Mouse (Mus musculus): ENCODE results near the gene Tmem190. TPM values are rescaled to one million over a fixed set of nuclear protein-coding genes. Genes with fewer than 3 reads are reported as not detected.

The Tmem190 gene
- not detected for polyA plus RNA-seq (2017; shearing (Covaris generic))

DNA sequence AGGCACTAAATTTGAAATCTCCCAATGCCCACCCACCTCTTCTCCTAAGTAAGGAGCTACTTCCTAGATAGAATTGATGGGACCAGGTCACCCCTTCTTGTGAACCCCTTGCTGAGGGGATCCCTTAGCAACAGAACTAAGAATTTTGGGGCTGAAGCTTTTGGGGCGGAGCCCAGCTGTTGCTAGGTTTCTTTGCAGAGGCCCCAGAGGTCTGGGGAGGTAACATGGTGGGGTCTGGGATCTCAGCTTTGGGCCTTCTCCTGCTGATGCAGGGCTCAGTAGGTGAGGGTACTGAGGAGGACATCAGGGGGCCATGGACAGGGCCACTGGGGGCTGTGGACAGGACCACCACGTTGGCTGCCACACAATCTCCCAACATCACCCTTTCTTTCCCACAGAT, at the start of gene Tmem190, which contains the start of gene Il11:
Tmem190 (plus strand) TSS at position 179 of the 400 bp plus-strand sequence.
Il11 (minus strand) TSS at position 101 of the 400 bp plus-strand sequence.

DNA sequence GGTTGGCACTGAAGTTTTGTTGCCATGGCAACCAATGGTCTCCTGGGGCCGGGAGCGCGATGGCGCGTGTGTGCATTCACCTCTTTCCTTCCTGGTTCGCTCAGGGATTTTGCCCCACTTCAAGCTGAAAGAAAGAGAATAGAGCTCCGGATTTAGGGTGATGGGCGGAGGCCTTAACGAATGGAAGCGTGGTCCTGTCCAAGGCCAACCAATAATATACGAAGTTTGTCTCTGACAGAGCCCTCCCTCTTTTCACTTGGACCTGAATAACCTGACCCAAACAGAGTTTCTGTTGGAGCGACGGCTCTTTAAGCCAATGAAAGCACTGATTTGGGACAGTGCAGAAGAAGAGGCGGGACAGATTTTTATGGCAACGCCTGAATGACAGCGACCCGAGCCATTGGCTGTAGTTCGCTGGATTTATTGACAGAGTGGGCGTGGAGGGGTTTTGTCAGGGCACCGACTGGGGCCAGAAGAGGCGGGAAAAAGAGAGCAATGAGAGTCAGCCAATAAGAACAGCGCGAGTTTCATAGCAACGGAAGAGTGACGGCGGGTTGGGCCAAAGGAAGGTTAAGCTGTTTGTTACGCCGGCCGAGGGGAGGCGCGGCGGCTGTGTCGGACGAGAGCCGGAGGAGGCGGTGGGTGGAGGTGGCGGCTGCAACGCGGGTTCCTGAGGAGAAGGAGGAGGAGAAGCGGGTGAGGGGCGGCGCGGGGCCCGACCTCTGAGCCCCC, 43.0 kb upstream of the Tmem190 start, which contains the start of gene Kmt5c:
Kmt5c (plus strand) TSS at position 572 of the 732 bp plus-strand sequence.

DNA sequence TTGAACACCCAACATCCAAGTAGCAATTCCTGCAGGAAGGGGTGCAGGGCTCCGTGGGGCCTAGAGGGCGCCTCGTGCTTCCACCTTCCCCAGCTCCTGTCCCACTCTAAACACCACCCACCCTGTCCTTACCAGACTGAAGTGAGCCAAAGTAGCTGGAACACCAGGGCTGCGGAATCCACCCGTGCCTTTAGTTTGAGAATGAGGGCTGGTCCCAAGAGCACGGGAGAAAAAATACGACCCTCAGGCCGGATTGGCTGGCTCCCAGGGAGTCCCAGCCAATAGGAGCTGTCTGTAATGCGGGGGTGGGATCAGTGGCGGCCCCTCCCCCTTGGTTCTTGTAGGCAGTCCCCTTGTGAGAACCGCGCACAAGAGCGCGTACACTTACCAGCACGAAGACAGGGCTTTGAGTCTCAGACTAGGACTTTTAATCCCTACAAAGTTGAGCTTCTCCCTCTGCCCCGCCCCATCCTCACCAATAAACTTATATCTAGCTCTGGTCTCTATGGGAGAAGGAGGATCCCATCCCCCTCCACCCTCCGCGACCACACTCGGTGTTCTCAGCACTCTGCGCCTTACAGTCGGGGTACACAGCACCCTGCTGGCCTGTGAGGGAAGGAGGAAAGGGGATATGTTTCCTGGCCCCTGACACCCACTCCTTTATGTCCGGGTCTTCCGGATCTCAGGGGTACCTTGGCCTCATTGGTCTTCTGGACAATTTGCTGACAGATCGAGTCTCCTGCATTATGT, 29.7 kb upstream of the Tmem190 start, which contains the start of gene Cox6b2:
Cox6b2 (minus strand) TSS at position 274 of the 750 bp plus-strand sequence.

DNA sequence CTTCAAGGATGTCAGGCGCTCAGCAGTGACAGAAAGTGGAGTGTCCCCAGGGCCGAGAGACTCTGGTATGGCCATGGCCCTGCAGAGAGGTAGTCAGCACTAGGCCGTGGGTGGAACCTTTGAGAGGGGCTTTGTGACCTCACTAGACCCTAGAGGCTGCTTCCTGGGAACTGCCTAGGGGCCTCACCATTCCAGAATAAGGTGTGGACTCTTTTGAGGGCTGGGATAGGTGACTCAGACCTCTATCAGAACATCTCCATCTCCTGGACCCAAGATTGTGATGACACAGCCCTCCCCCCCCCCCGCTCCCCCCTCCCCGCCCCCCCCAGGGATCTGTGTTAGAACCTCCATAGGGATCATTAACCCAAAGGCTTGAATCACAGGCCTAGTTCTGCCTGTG, 11.5 kb upstream of the Tmem190 start, which contains the start of gene Fam71e2:
Fam71e2 (minus strand) TSS at position 101 of the 400 bp plus-strand sequence.

DNA sequence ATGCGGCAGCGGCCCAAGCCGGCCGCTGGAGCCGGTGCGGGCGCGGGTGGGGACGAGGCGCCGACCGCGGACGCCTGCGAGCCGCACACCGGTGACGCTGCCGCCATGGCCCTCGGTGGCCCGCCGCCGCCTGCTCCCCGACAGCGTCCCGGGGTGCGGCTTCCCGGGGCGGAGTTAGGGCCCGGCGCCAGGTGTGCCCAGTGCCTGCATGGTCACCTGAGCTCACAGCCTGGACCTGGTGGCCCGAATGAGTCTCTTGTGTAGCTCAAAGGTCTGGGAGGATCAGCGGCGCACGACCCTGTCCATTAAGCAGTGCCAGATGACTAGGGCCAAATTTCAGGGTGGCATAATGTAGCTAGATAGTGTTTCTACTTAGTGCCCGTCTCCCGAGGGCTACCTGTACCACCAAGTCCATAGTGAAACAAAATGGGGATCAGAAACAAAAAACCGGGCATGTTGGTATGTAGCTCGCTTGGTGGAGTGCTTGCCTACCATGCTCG, 6.7 kb downstream of the Tmem190 start, which contains the start of gene Tmem238:
Tmem238 (minus strand) TSS at position 221 of the 500 bp plus-strand sequence.

DNA sequence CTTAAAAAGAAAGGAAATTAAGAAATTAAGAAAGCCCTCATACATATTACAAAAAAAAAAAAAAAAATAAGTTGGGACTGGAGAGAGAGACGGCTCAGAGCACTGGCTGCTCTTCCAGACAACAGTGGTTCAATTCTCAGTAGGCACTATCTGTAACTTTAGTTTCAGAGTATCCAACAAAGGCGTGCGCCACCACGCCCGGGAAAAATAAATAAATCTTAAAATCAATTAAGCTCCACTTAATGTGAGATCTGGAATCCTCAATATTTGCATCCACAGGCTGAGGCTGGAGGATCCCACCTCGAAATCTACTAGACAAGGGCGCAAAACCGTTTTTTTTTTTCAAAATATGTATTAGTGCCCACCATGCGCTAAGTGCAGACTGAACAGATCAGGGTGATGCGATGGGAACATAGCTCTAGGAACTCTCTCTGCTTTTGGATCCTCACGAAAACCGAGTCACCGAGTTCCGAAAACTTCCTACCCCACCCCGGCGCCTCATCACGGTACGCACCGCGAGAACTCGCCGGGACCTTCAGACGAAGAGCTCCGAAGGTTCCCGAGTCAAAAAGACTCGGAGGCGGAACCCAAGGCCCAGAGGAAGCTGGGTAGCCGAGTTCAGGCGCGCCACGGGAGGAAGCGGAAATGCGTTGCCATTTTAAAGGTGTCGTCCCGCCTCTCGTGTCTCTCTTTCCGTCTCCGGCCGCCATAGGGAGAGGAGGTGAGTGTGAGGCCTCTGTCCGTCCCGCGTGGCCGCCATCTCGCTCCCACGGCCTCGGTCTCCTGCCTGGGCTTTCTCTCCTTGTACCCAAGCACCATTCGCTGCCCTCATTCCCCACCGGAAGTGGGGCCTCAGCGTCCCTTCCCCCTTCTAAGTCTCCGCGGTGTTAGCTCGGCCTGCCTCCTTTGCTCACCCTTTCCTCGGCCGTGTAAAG, 9.8 kb downstream of the Tmem190 start, which contains the start of gene Rpl28:
Rpl28 (plus strand) TSS at position 597 of the 935 bp plus-strand sequence.

DNA sequence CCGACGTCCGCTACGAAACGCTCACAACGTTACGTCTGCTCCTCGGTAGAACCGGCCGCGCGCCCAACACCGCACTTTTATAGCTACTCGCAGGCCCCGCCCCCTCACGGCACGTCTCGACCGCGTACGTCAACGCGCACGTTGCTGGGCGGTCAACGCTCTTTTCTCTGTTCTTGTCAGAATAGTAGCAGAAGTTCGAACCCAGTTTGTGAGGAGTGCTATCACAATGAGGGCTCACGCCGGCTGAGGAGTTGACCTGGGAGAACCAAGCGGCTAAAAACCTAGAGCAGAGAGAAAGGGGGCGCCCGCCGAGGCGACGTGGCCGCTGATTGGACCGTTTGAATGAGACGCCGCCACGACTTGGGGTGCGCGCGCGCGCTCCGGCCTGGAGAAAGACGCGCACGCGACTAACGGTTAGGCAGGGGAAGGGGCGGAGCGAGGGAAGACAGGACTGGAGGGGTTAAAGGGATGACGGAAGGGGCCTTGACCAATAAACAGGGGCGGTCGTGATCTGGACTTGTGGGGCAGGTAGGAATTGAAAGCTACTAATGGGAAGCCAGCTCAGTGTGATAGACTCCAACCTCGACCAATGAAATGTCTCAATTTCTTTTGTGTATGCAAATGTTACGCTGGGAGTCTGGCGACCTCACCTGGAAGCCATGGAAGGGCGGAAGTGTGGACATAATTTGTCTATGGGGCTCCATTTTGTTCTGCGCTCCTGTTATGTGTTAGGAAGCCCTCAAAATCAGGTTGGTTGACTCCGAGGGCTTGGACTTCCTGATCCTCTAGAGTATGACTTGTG, 29.8 kb downstream of the Tmem190 start, which contains the start of gene Ube2s:
Ube2s (minus strand) TSS at position 288 of the 802 bp plus-strand sequence.

Other genes starting within 250 kb of the Tmem190 start
- gene Syt5, start 235.4 kb upstream of the Tmem190 start, polyA plus RNA-seq (2017; shearing (Covaris generic)) = 0.41 TPM
- not detected for gene Ptprh, start 178.9 kb upstream of the Tmem190 start, polyA plus RNA-seq (2017; shearing (Covaris generic))
- 3.5 TPM for gene Tmem86b, start 151.5 kb upstream of the Tmem190 start, polyA plus RNA-seq (2017; shearing (Covaris generic))
- 26.6 TPM for gene Ppp6r1, start 123.9 kb upstream of the Tmem190 start, polyA plus RNA-seq (2017; shearing (Covaris generic))
- 87.0 TPM for gene Hspbp1, start 97.9 kb upstream of the Tmem190 start, polyA plus RNA-seq (2017; shearing (Covaris generic))
- gene Brsk1, start 92.3 kb upstream of the Tmem190 start, polyA plus RNA-seq (2017; shearing (Covaris generic)) = not detected
- gene Tmem150b, start 57.7 kb upstream of the Tmem190 start, polyA plus RNA-seq (2017; shearing (Covaris generic)) = not detected
- gene Kmt5c, start 42.8 kb upstream of the Tmem190 start, polyA plus RNA-seq (2017; shearing (Covaris generic)) = 45.4 TPM
- 4.9 TPM for gene Cox6b2, start 29.8 kb upstream of the Tmem190 start, polyA plus RNA-seq (2017; shearing (Covaris generic))
- gene Fam71e2, start 11.6 kb upstream of the Tmem190 start, polyA plus RNA-seq (2017; shearing (Covaris generic)) = not detected
- gene Il11, start 78 bp upstream of the Tmem190 start, polyA plus RNA-seq (2017; shearing (Covaris generic)) = not detected
- gene Tmem238, start 6.7 kb downstream of the Tmem190 start, polyA plus RNA-seq (2017; shearing (Covaris generic)) = 0.46 TPM
- 535 TPM for gene Rpl28, start 9.9 kb downstream of the Tmem190 start, polyA plus RNA-seq (2017; shearing (Covaris generic))
- 80.0 TPM for gene Ube2s, start 29.7 kb downstream of the Tmem190 start, polyA plus RNA-seq (2017; shearing (Covaris generic))
- gene Shisa7, start 61.8 kb downstream of the Tmem190 start, polyA plus RNA-seq (2017; shearing (Covaris generic)) = not detected
- gene Isoc2b, start 87.3 kb downstream of the Tmem190 start, polyA plus RNA-seq (2017; shearing (Covaris generic)) = 44.2 TPM
- gene Isoc2a, start 94.2 kb downstream of the Tmem190 start, polyA plus RNA-seq (2017; shearing (Covaris generic)) = 1.1 TPM
- not detected for gene Gm36210, start 123.6 kb downstream of the Tmem190 start, polyA plus RNA-seq (2017; shearing (Covaris generic))
- gene Zfp628, start 132.3 kb downstream of the Tmem190 start, polyA plus RNA-seq (2017; shearing (Covaris generic)) = 1.9 TPM
- gene Nat14, start 139.1 kb downstream of the Tmem190 start, polyA plus RNA-seq (2017; shearing (Covaris generic)) = 0.71 TPM
- gene Ssc5d, start 142.8 kb downstream of the Tmem190 start, polyA plus RNA-seq (2017; shearing (Covaris generic)) = not detected
- 0.43 TPM for gene Sbk2, start 181.5 kb downstream of the Tmem190 start, polyA plus RNA-seq (2017; shearing (Covaris generic))
- gene Sbk3, start 188.2 kb downstream of the Tmem190 start, polyA plus RNA-seq (2017; shearing (Covaris generic)) = not detected
- gene Zfp579, start 213.2 kb downstream of the Tmem190 start, polyA plus RNA-seq (2017; shearing (Covaris generic)) = 12.8 TPM
- 31.7 TPM for gene Zfp524, start 231.5 kb downstream of the Tmem190 start, polyA plus RNA-seq (2017; shearing (Covaris generic))
- 29.7 TPM for gene Fiz1, start 231.8 kb downstream of the Tmem190 start, polyA plus RNA-seq (2017; shearing (Covaris generic))
- gene Gm44973, start 232.6 kb downstream of the Tmem190 start, polyA plus RNA-seq (2017; shearing (Covaris generic)) = 17.0 TPM
- 10.5 TPM for gene Zfp865, start 237.4 kb downstream of the Tmem190 start, polyA plus RNA-seq (2017; shearing (Covaris generic))
- gene Ccdc106, start 237.6 kb downstream of the Tmem190 start, polyA plus RNA-seq (2017; shearing (Covaris generic)) = not detected

Measured in CD4-positive, CD25-positive, alpha-beta regulatory T cell, adult 9 weeks (primary cell).